Mouse (Mus musculus) heart, adult 2 months (tissue): ENCODE results near the gene Iqcf4. TPM values are rescaled to one million over a fixed set of nuclear protein-coding genes. Genes with fewer than 3 reads are reported as not detected.

ENCODE experiments used
- DNase-seq, 2 experiments: peaks; one replicate each; pipeline ENCODE4 v3.0.0; 2021
- H3K27ac ChIP-seq: fragments of 200-600 bp; 2 replicates; pipeline ENCODE4 v1.8.1; 2022
- H3K27me3 ChIP-seq: fragments of 200-500 bp; 2 replicates; pipeline ENCODE4 v1.6.1; 2012; ENCODE audit warnings: mild to moderate bottlenecking, low read length, inconsistent platforms, mixed read lengths; ENCODE audit not compliant: control insufficient read depth, insufficient read depth
- H3K36me3 ChIP-seq: fragments of 200-500 bp; 2 replicates; pipeline ENCODE4 v1.6.1; 2012; ENCODE audit warnings: low read length, inconsistent platforms; ENCODE audit not compliant: control insufficient read depth, insufficient read depth
- H3K4me1 ChIP-seq: fragments of 200-500 bp; 2 replicates; pipeline ENCODE4 v1.6.1; 2011; ENCODE audit warnings: low read length; ENCODE audit not compliant: control insufficient read depth, insufficient read depth
- H3K4me3 ChIP-seq: fragments of 200-600 bp; 2 replicates; pipeline ENCODE4 v1.8.1; 2022
- H3K79me2 ChIP-seq: fragments of 200-500 bp; replicated peaks from 2 replicates; pipeline ENCODE4 v1.6.1; 2012; ENCODE audit warnings: mild to moderate bottlenecking, inconsistent platforms, low read length, moderate library complexity, mixed read lengths; ENCODE audit not compliant: control insufficient read depth, insufficient read depth
- H3K9ac ChIP-seq: fragments of 200-500 bp; 2 replicates; pipeline ENCODE4 v1.6.1; 2012; ENCODE audit warnings: low read depth, mild to moderate bottlenecking, control low read depth, inconsistent platforms, low read length, mixed read lengths
- CTCF ChIP-seq: fragments of 200-600 bp; IDR thresholded peaks from 2 replicates; pipeline ENCODE4 v1.8.1; 2022; ENCODE audit warnings: antibody characterized with exemption, mild to moderate bottlenecking, moderate library complexity
- EP300 ChIP-seq: fragments of 200-500 bp; IDR thresholded peaks from 2 replicates; pipeline ENCODE4 v1.6.1; 2011; ENCODE audit warnings: low read depth, low read length, control low read depth; ENCODE audit not compliant: insufficient read depth
- POLR2A ChIP-seq: fragments of 200-500 bp; IDR thresholded peaks from 2 replicates; pipeline ENCODE4 v1.6.1; 2011; ENCODE audit warnings: mild to moderate bottlenecking, low read depth, low read length, control low read depth; ENCODE audit not compliant: insufficient read depth
- WGBS: fragments of 180-500 bp; shearing (Covaris S2); methylation state at CpG from one replicate; pipeline ENCODE4 v1.1.7; 2018; 5-methylcytosine and 5-hydroxymethylcytosine counted together
- intact Hi-C: fragments of 180-260 bp; cut with DNase I; formaldehyde crosslinking; loops from one replicate; pipeline ENCODE4 v1.15.1; 2025
- polyA plus RNA-seq: library from polyadenylated mRNA; depleted of rRNA; stranded (reverse); fragments of >200 nt; gene quantifications from 2 replicates; pipeline ENCODE4 v1.2.3, GENCODE M21; 2012; rRNA removed
- total RNA-seq, 2 experiments: library from RNA; stranded (reverse); gene quantifications; 2 replicates each; pipeline ENCODE4 v1.2.3; 2021

Iqcf4 gene
- total and polyA plus RNA-seq, 3 experiments = not detected

DNA sequence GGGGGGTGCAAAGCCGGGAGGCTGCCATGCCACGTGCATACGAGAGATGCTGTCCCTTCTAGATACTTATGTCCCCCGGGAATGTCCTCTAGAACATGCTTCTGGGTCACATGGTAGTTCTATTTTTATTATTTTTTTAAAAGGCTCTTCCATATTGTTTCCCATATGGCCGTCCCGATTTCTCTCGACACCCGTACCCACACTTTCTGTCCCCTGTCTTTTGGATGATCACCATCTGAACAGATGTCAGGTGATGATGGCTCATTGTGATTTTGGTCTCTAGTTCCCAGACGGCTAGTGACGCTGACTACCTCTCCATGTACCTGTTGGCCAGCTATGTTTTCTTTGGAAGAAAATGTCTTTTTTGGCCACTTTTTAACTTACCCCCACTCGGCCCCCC lies 35.8 kb downstream of the Iqcf4 start:
- Histone ChIP-seq H3K27me3 (no peaks in the 10 kb centered on the region), H3K27ac (no peak overlapping the region), H3K79me2 (no peaks in the 10 kb centered on the region), H3K36me3 (no peaks in the 10 kb centered on the region), H3K4me3 (no peak overlapping the region), H3K9ac (no peak overlapping the region), H3K4me1 (no peaks in the 10 kb centered on the region)
- no peak for DNase-seq
- intact Hi-C loops = no loop called here
- 86% methylated on average over 11 of the region's 11 CpGs for WGBS
- TF ChIP-seq CTCF = no peak
- TF ChIP-seq POLR2A = no peak
- TF ChIP-seq EP300 = no peak

DNA sequence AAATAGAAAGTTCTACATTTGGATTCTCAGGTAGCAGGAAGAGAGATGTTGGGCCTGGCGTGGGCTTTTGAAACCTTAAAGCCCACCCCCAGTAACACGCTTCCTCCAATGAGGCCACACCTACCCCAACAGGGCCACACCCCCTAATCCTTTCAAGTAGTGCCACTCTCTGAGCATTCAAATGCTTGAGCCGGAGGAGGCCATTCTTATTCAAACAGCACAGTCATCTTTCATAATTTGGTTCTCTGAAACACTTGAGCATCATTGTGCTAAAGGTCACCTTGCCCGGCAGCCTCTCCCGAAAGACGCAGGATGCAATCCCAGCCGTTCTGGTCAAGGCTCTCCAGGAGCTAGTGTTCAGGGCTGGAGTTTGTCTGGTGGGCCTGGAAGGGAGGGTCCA lies 36.5 kb downstream of the Iqcf4 start:
- Histone ChIP-seq H3K4me3 (no peak overlapping the region), H3K4me1 (no peaks in the 10 kb centered on the region), H3K79me2 (no peaks in the 10 kb centered on the region), H3K27ac (no peak overlapping the region), H3K9ac (no peak overlapping the region), H3K27me3 (no peaks in the 10 kb centered on the region), H3K36me3 (no peaks in the 10 kb centered on the region)
- no peak for DNase-seq
- 91% methylated on average over 7 of the region's 7 CpGs for WGBS
- no peak for TF ChIP-seq EP300
- no peak for TF ChIP-seq POLR2A
- TF ChIP-seq CTCF = no peak
- intact Hi-C loops = no loop called here

DNA sequence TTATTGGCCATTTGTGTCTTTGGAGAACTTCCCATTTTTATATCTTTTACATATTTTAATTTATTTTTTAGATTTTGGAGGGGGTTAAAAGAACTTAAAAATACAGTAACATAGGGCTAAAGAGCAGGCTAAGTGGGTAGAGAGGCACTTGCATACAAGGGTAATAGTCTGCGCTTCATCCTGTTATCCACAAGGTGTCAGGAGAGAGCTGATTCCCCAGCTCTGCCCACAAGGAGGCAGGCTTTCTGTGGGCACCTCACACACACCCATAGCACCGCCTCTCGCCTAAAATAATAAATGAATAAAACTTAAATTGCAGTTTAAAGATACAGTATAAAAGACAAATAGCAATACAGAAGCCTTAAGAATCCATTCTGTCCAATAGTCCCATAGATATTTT lies 39.0 kb downstream of the Iqcf4 start:
- intact Hi-C loops = no loop called here
- no peak overlapping the region for H3K9ac ChIP-seq
- no peaks in the 10 kb centered on the region for H3K79me2 ChIP-seq
- no peaks in the 10 kb centered on the region for H3K27me3 ChIP-seq
- H3K36me3 ChIP-seq = no peaks in the 10 kb centered on the region
- H3K27ac ChIP-seq = no peak overlapping the region
- no peak for DNase-seq
- H3K4me3 ChIP-seq = no peak overlapping the region
- 18% methylated on average over 3 of the region's 3 CpGs for WGBS
- TF ChIP-seq POLR2A = no peak
- TF ChIP-seq EP300 = no peak
- peak; percentile 77 for TF ChIP-seq CTCF
- no peaks in the 10 kb centered on the region for H3K4me1 ChIP-seq

DNA sequence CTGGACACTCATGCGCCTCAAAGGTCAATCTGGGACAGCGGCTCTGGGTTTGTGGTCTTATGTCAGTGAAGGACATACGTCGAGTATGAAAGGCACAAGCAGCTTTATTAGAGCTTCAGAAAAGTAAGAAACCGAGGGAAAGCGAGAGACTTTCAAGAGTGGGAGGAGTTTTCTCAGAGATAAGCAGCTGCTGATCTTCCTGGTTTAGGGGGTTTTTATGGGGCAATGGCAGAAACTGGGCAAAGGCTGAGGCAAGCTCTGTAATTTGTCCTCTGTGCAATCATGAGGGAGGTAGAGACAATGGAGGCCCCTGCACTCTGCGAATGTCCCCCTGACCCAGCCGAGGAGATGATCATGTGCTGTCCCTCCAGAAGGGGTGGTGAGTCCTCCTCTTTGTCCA lies 50.9 kb downstream of the Iqcf4 start:
- intact Hi-C loops = no loop called here

DNA sequence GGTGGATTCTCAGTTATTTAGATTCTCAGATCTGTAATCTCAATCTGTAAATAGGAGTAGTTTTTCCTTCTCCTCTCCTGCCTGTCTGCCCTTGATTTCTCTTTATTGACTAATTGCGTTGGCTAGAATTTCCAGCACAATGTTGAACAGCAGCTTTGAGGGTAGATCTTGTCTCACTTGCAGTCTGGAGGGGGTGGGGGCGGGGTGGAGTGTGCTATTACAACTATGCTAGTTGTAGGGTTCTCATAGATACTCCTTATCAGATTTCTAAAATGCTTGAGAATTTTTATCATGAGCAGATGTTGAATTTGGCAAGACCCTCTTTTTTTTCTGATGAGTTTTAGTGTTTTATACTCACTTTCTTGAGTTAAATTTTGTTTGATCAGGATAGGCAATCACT lies 51.4 kb downstream of the Iqcf4 start:
- H3K4me1 ChIP-seq = no peaks in the 10 kb centered on the region

More for the DNA sequence above, 50.9 kb downstream of the Iqcf4 start:
- no peaks in the 10 kb centered on the region for H3K79me2 ChIP-seq
- DNase-seq = no peak
- no peak overlapping the region for H3K4me3 ChIP-seq
- no peak for TF ChIP-seq POLR2A
- no peak for TF ChIP-seq CTCF
- TF ChIP-seq EP300 = no peak
- H3K9ac ChIP-seq = no peak overlapping the region
- no peaks in the 10 kb centered on the region for H3K36me3 ChIP-seq
- H3K4me1 ChIP-seq = no peaks in the 10 kb centered on the region
- H3K27me3 ChIP-seq = no peaks in the 10 kb centered on the region; the same call in 1 of the 2 replicates
- 65% methylated on average over 8 of the region's 8 CpGs for WGBS
- H3K27ac ChIP-seq = no peak overlapping the region

More for the DNA sequence above, 51.4 kb downstream of the Iqcf4 start:
- no peak overlapping the region for H3K27ac ChIP-seq
- H3K27me3 ChIP-seq = no peaks in the 10 kb centered on the region; the same call in 1 of the 2 replicates
- intact Hi-C loops = no loop called here
- DNase-seq = no peak
- H3K79me2 ChIP-seq = no peaks in the 10 kb centered on the region
- TF ChIP-seq POLR2A (no peak), CTCF (no peak), EP300 (no peak)
- H3K36me3 ChIP-seq = no peaks in the 10 kb centered on the region
- no peak overlapping the region for H3K4me3 ChIP-seq
- 67% methylated on average over 2 of the region's 2 CpGs for WGBS
- H3K9ac ChIP-seq = no peak overlapping the region

Other genes starting within 250 kb of the Iqcf4 start
- gene Dusp7, start 202.4 kb downstream of the Iqcf4 start, total RNA-seq = 10 to 100 TPM; 47.6 to 64.9 TPM
- gene Dusp7, start 202.4 kb downstream of the Iqcf4 start, polyA plus RNA-seq = 102 and 118 TPM in 2 replicates
- gene Rpl29, start 141.5 kb downstream of the Iqcf4 start, total RNA-seq = 100 to 1,000 TPM; 251 to 296 TPM
- 247 and 287 TPM in 2 replicates for gene Rpl29, start 141.5 kb downstream of the Iqcf4 start, polyA plus RNA-seq
- 10 to 100 TPM; 20.1 to 26.7 TPM for gene Acy1, start 132.7 kb downstream of the Iqcf4 start, total RNA-seq
- 12.0 and 12.5 TPM in 2 replicates for gene Acy1, start 132.7 kb downstream of the Iqcf4 start, polyA plus RNA-seq
- gene Abhd14b, start 123.5 kb downstream of the Iqcf4 start, total RNA-seq = 1 to 10 TPM; 6.6 to 6.8 TPM
- 27.8 and 34.8 TPM in 2 replicates for gene Abhd14b, start 123.5 kb downstream of the Iqcf4 start, polyA plus RNA-seq
- gene Abhd14a, start 123.3 kb downstream of the Iqcf4 start, total RNA-seq = 10 to 100 TPM; 18.7 to 21.8 TPM
- 33.2 and 43.0 TPM in 2 replicates for gene Abhd14a, start 123.3 kb downstream of the Iqcf4 start, polyA plus RNA-seq
- 10 to 100 TPM; 70.0 to 74.6 TPM for gene Pcbp4, start 117.7 kb downstream of the Iqcf4 start, total RNA-seq
- 92.8 and 95.8 TPM in 2 replicates for gene Pcbp4, start 117.7 kb downstream of the Iqcf4 start, polyA plus RNA-seq
- not detected for gene Gpr62, start 105.1 kb downstream of the Iqcf4 start, total RNA-seq
- gene Gpr62, start 105.1 kb downstream of the Iqcf4 start, polyA plus RNA-seq = 0.12 TPM in 1 of 2 replicates, not detected in the other
- gene Rrp9, start 95.0 kb downstream of the Iqcf4 start, total RNA-seq = 10 to 100 TPM; 18.9 to 23.4 TPM
- 21.0 and 22.3 TPM in 2 replicates for gene Rrp9, start 95.0 kb downstream of the Iqcf4 start, polyA plus RNA-seq
- 10 to 100 TPM; 29.4 to 31.2 TPM for gene Parp3, start 94.0 kb downstream of the Iqcf4 start, total RNA-seq
- 35.1 and 46.7 TPM in 2 replicates for gene Parp3, start 94.0 kb downstream of the Iqcf4 start, polyA plus RNA-seq
- gene Iqcf1, start 71.0 kb downstream of the Iqcf4 start, total RNA-seq = not detected
- gene Iqcf1, start 71.0 kb downstream of the Iqcf4 start, polyA plus RNA-seq = 0.37 TPM in 1 of 2 replicates, not detected in the other
- gene Iqcf5, start 56.4 kb downstream of the Iqcf4 start, total RNA-seq = not detected
- gene Iqcf5, start 56.4 kb downstream of the Iqcf4 start, polyA plus RNA-seq = not detected in 2 replicates
- not detected for gene Iqcf3, start 9.4 kb downstream of the Iqcf4 start, total RNA-seq
- gene Iqcf3, start 9.4 kb downstream of the Iqcf4 start, polyA plus RNA-seq = 0.15 TPM in 1 of 2 replicates, not detected in the other
- gene Iqcf6, start 55.6 kb upstream of the Iqcf4 start, total RNA-seq = not detected
- not detected in 2 replicates for gene Iqcf6, start 55.6 kb upstream of the Iqcf4 start, polyA plus RNA-seq
- gene Grm2, start 85.1 kb upstream of the Iqcf4 start, total RNA-seq = not detected
- gene Grm2, start 85.1 kb upstream of the Iqcf4 start, polyA plus RNA-seq = 0.09 TPM in 1 of 2 replicates, not detected in the other
- gene Tex264, start 114.9 kb upstream of the Iqcf4 start, total RNA-seq = 10 to 100 TPM; 40.3 to 47.6 TPM
- 62.1 and 69.2 TPM in 2 replicates for gene Tex264, start 114.9 kb upstream of the Iqcf4 start, polyA plus RNA-seq
- gene Rad54l2, start 218.2 kb upstream of the Iqcf4 start, total RNA-seq = 10 to 100 TPM in 1 of 2 experiments, 1 to 10 TPM in 1; 9.5 to 10.7 TPM
- 14.0 and 14.8 TPM in 2 replicates for gene Rad54l2, start 218.2 kb upstream of the Iqcf4 start, polyA plus RNA-seq